Mouse (Mus musculus): ENCODE results near the gene Far2. TPM values are rescaled to one million over a fixed set of nuclear protein-coding genes. Genes with fewer than 3 reads are reported as not detected.
"Not testable (repeated sequence)": the region's sequence is repeated elsewhere in the genome, so short reads cannot be mapped to it uniquely, and the experiment has no call there.

The Far2 gene
- polyA plus RNA-seq, 1 experiment from 2014 or later = 2.5 TPM

DNA sequence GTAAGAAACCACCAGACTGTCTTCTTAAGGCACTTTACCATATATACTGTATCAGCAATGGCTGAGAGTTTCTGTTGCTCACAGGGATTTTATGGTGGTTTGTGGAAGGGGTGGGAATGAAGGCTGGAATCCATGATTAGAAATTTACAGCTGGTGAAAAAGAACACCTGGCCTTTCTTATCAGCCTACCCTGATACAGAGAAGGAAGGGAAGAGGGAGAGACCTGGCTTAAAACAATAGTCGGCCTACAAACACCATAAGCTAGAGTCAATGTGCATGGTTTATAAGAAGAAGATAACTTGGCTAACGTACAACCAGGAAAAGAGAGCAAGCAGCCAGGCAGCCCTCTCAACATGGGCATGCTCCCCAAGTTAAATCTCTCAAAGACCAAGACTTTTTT is 37.3 kb downstream of the Far2 start:
- H3K9ac ChIP-seq = no peak overlapping the region
- no peaks in the 10 kb centered on the region for H3K4me1 ChIP-seq
- H3K36me3 ChIP-seq = no peaks in the 10 kb centered on the region
- 83% methylated on average over 2 of the region's 2 CpGs for WGBS
- H3K4me3 ChIP-seq = no peak overlapping the region
- H3K9me3 ChIP-seq = no peaks in the 10 kb centered on the region
- no peak overlapping the region for H3K27ac ChIP-seq
- ATAC-seq (ENCODE audit: low FRiP score, low read depth) = no peak
- H3K4me2 ChIP-seq (replicated peaks) = no peak overlapping the region
- no peaks in the 10 kb centered on the region for H3K27me3 ChIP-seq

GRCm38 (mm10) chr6:148097039-148097438 is 50.0 kb downstream of the Far2 start:
- H3K4me2 ChIP-seq (replicated peaks) = no peak overlapping the region
- no peaks in the 10 kb centered on the region for H3K4me1 ChIP-seq
- H3K9ac ChIP-seq = no peak overlapping the region
- ATAC-seq (ENCODE audit: low FRiP score, low read depth) = no peak
- no peaks in the 10 kb centered on the region for H3K27me3 ChIP-seq
- H3K27ac ChIP-seq = no peak overlapping the region
- H3K4me3 ChIP-seq = no peak overlapping the region
- WGBS = 72% methylated on average over 3 of the region's 3 CpGs
- H3K36me3 ChIP-seq = no peaks in the 10 kb centered on the region
- H3K9me3 ChIP-seq = no peaks in the 10 kb centered on the region

GRCm38 (mm10) chr6:148101977-148102376 is 54.9 kb downstream of the Far2 start:
- Histone ChIP-seq H3K9me3 (no peaks in the 10 kb centered on the region), H3K27me3 (no peaks in the 10 kb centered on the region), H3K36me3 (no peaks in the 10 kb centered on the region), H3K4me3 (no peak overlapping the region), H3K9ac (no peak overlapping the region), H3K27ac (no peak overlapping the region), H3K4me2 (replicated peaks) (no peak overlapping the region), H3K4me1 (no peaks in the 10 kb centered on the region)
- no peak for ATAC-seq (ENCODE audit: low FRiP score, low read depth)
- 74% methylated on average over 3 of the region's 3 CpGs for WGBS

DNA sequence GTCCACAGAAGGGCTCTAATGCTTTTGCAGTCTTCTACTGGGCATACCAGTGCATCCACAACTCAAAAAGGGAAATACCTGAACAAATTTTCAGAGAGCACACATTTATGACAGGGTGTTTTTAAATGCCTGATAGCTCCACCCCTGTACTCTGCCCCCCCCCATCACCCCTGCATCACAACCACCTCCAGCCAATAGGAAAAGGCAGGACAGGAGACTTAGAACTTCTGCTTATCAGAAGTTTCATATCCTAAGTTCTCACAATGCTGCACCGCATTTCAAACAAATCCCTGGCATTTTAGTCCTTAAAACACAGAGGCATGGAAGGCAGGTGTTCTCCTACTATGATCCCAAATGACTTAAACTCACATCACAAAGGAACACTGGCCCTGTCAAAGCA is 55.4 kb downstream of the Far2 start:
- H3K27me3 ChIP-seq = no peaks in the 10 kb centered on the region
- no peak overlapping the region for H3K4me3 ChIP-seq
- no peak overlapping the region for H3K9ac ChIP-seq
- ATAC-seq (ENCODE audit: low FRiP score, low read depth) = no peak
- no peak overlapping the region for H3K4me2 ChIP-seq (replicated peaks)
- H3K9me3 ChIP-seq = no peaks in the 10 kb centered on the region
- WGBS = 83% methylated on average over 1 of the region's 1 CpGs
- H3K27ac ChIP-seq = no peak overlapping the region
- H3K36me3 ChIP-seq = no peaks in the 10 kb centered on the region
- H3K4me1 ChIP-seq = no peaks in the 10 kb centered on the region

DNA sequence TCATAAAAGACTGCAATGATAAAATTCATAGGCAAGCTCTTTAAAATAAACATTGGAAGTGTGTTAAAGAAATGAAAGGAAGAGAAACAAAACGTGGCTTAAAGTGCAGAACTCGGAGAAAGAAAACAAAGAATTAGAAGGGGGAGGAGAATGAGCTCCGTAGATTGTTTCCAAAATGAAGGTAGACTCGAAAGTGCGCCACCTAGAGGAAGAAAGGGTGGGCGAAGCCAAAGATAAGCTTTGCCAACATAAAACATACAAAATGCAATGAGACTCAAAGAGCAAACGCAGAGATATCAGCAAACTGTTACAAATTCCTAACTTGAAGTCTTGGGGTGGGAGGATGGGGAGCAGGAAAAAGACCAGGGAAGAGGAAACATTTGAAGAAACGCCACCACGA is 57.2 kb downstream of the Far2 start:
- 41% methylated on average over 9 of the region's 9 CpGs for WGBS
- H3K27ac ChIP-seq = no peak overlapping the region
- H3K9me3 ChIP-seq = no peaks in the 10 kb centered on the region
- H3K4me3 ChIP-seq = no peak overlapping the region
- no peaks in the 10 kb centered on the region for H3K27me3 ChIP-seq
- no peak overlapping the region for H3K4me2 ChIP-seq (replicated peaks)
- no peaks in the 10 kb centered on the region for H3K4me1 ChIP-seq
- ATAC-seq (ENCODE audit: low FRiP score, low read depth) = no peak
- no peak overlapping the region for H3K9ac ChIP-seq
- H3K36me3 ChIP-seq = no peaks in the 10 kb centered on the region

DNA sequence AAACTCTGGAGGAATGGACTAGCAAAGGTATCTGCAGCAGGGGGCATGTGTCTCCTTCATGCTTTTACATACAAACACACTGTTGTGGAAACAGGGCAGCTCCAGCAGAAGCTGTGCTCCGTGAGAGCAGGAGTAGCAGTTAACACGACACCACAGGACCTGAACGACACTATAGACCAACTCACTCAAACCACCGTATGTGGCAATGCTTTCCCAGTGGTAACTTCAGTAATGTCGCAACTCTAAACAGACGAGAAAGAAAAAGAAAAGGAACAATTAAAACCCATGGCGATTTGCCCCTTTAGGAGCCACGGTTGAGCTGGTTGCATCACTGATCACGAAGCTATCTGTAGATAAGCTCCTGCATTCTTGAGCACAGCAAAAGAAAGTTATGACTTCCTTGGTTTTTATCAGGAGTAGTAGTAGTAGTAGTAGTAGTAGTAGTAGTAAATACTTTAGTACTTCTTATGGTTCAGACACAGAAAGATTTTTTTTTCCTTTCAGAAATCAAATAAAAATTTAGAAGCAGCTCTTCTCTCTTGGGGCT is 58.7 kb downstream of the Far2 start:
- Histone ChIP-seq H3K27ac (no peak overlapping the region), H3K9ac (no peak overlapping the region), H3K4me1 (no peaks in the 10 kb centered on the region), H3K27me3 (no peaks in the 10 kb centered on the region), H3K4me2 (replicated peaks) (no peak overlapping the region), H3K4me3 (no peak overlapping the region), H3K36me3 (no peaks in the 10 kb centered on the region), H3K9me3 (no peaks in the 10 kb centered on the region)
- WGBS = 68% methylated on average over 9 of the region's 9 CpGs
- no peak for ATAC-seq (ENCODE audit: low FRiP score, low read depth)

DNA sequence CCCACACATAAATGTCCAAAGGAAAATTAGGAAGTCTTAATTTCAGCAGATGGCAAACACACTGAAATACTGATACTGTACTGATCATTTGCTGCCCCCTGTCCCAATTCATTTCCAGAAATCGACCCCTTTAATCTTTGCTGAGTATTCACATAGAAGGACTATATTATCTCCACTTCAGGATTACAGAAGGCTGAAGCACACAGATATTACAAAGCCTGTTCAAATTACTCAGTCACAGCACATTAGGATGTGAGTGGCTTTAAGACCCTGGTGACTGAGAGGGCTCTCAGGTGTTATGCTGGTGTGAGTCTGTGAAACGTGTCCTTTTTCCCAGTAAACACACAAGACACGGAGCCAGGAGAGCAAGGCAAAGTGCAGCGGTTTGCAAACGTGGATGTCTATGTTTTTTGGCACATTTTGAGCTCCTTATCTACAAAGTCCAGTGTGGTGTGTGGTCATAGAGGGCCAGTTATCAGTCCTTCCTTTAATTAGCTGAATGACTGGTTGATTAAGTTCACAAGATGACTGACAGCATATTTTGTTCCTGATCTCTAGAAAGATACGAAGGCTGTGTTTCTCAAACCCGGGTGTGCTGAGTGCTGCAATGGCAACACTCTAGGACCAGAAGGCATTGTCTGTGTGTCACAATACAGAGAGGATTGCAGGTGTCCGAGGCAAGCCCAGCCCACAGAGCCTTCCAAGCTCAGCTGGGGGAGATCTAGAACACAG is 61.8 kb downstream of the Far2 start:
- H3K27me3 ChIP-seq = no peaks in the 10 kb centered on the region
- 66% methylated on average over 8 of the region's 8 CpGs for WGBS
- no peaks in the 10 kb centered on the region for H3K4me1 ChIP-seq
- H3K9ac ChIP-seq = no peak overlapping the region
- H3K27ac ChIP-seq = no peak overlapping the region
- no peaks in the 10 kb centered on the region for H3K36me3 ChIP-seq
- no peak for ATAC-seq (ENCODE audit: low FRiP score, low read depth)
- no peak overlapping the region for H3K4me2 ChIP-seq (replicated peaks)
- no peaks in the 10 kb centered on the region for H3K9me3 ChIP-seq
- H3K4me3 ChIP-seq = no peak overlapping the region

GRCm38 (mm10) chr6:148110996-148111633 is 64.1 kb downstream of the Far2 start:
- no peak overlapping the region for H3K4me3 ChIP-seq
- H3K27ac ChIP-seq = no peak overlapping the region
- no peaks in the 10 kb centered on the region for H3K4me1 ChIP-seq
- H3K36me3 ChIP-seq = no peaks in the 10 kb centered on the region
- no peak overlapping the region for H3K4me2 ChIP-seq (replicated peaks)
- WGBS = 90% methylated on average over 2 of the region's 2 CpGs
- H3K27me3 ChIP-seq = no peaks in the 10 kb centered on the region
- H3K9me3 ChIP-seq = no peaks in the 10 kb centered on the region
- ATAC-seq (ENCODE audit: low FRiP score, low read depth) = no peak
- no peak overlapping the region for H3K9ac ChIP-seq

GRCm38 (mm10) chr6:148116371-148116770 is 69.3 kb downstream of the Far2 start:
- Histone ChIP-seq H3K4me2 (replicated peaks) (no peak overlapping the region), H3K36me3 (no peaks in the 10 kb centered on the region), H3K27ac (no peak overlapping the region), H3K27me3 (no peaks in the 10 kb centered on the region), H3K9me3 (no peaks in the 10 kb centered on the region), H3K4me3 (no peak overlapping the region), H3K9ac (no peak overlapping the region), H3K4me1 (no peaks in the 10 kb centered on the region)
- WGBS = 83% methylated on average over 5 of the region's 5 CpGs
- ATAC-seq (ENCODE audit: low FRiP score, low read depth) = no peak

DNA sequence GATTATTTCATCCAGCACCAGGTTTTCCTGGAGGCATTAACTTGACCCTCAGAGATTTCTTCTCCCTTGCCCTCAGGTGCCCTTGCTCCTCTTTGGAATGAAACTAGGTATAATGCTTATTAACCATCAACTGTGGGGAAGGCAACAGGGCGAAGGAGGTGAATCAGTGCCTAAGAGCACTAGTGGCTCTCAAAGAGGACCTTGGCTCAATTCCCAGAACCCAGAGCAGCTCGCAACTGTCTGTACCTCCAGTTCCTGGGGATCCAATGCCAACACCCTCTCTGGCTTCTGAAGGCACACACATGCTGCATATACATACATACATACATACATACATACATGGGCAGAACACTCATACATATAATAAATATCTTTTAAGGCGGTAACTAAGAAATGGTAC is 69.8 kb downstream of the Far2 start:
- H3K4me3 ChIP-seq = no peak overlapping the region
- H3K9me3 ChIP-seq = no peaks in the 10 kb centered on the region
- no peaks in the 10 kb centered on the region for H3K36me3 ChIP-seq
- H3K27ac ChIP-seq = no peak overlapping the region
- 90% methylated on average over 3 of the region's 3 CpGs for whole genome bisulfite sequencing
- no peak for ATAC-seq (ENCODE audit: low FRiP score, low read depth)
- no peaks in the 10 kb centered on the region for H3K4me1 ChIP-seq
- no peak overlapping the region for H3K9ac ChIP-seq
- no peaks in the 10 kb centered on the region for H3K27me3 ChIP-seq
- H3K4me2 ChIP-seq (replicated peaks) = no peak overlapping the region

DNA sequence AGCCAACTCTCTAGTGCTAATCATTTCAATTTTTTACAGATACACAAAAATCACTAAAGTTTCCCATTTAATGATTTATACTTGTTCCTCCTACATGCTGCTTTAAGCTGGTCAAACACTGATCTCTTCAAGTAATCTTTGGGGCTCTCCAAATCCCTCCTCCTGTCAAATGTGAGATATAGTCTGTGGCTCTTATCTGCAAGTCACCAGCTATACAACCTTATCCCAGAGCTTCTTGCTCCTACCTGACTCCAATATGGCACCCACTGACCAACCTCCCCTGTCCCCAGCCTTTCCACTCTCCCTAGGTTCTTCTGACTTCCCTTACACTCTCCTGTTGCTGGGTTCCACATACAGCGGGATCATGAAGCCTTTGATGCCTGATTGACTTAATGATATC is 70.6 kb downstream of the Far2 start:
- no peak overlapping the region for H3K9ac ChIP-seq
- WGBS = 95% methylated on average over 1 of the region's 1 CpGs
- H3K4me2 ChIP-seq (replicated peaks) = no peak overlapping the region
- no peaks in the 10 kb centered on the region for H3K4me1 ChIP-seq
- no peaks in the 10 kb centered on the region for H3K36me3 ChIP-seq
- H3K4me3 ChIP-seq = no peak overlapping the region
- H3K27me3 ChIP-seq = no peaks in the 10 kb centered on the region
- no peak overlapping the region for H3K27ac ChIP-seq
- no peak for ATAC-seq (ENCODE audit: low FRiP score, low read depth)
- H3K9me3 ChIP-seq = no peaks in the 10 kb centered on the region

DNA sequence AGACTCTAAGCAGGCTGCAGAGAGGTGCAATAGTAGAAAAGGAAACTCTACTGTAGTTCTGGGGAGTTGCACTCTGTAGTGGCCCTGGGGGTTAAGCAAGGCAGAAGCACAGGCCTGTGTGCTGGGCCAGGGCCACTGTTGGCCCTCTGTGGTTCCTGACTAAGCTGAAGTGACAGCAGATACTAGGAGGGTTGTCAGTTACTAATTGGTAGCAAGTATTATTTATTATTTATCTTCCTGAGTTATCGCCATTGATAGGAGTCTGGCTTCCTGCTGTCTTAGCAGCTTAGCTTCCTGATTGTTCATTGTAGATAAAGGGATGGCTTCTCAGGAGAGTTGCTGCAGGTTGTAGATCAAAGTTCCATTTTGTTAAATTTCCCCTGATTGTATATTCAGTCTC is 73.6 kb downstream of the Far2 start:
- Histone ChIP-seq H3K4me1 (no peaks in the 10 kb centered on the region), H3K27ac (no peak overlapping the region), H3K4me3 (no peak overlapping the region), H3K4me2 (replicated peaks) (no peak overlapping the region), H3K9ac (no peak overlapping the region), H3K36me3 (no peaks in the 10 kb centered on the region), H3K27me3 (no peaks in the 10 kb centered on the region), H3K9me3 (no peaks in the 10 kb centered on the region)
- 94% methylated on average over 1 of the region's 1 CpGs for WGBS
- no peak for ATAC-seq (ENCODE audit: low FRiP score, low read depth)

DNA sequence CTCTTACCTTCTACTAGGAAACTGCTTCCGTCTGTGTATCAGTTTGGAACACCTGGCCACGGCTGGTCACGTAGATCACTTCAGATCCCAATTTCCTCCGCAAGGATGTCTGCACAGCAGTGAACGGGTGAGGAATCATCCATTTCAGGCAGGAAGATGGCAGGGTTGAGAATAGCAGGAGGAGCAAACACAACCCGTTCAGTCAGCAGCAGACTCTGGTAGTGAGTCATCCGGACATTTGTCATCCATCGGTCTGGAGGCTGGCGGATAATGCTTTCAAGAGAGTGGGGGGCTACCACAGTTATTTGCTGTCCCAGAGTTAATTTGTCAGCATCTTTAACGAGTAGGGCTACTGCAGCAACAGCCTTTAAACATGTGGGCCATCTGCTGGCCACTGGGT is 79.8 kb downstream of the Far2 start:
- H3K27me3 ChIP-seq; ATAC-seq (ENCODE audit: low FRiP score, low read depth); H3K4me3 ChIP-seq; H3K4me1 ChIP-seq; H3K27ac ChIP-seq; H3K4me2 ChIP-seq (replicated peaks); H3K36me3 ChIP-seq; H3K9ac ChIP-seq; H3K9me3 ChIP-seq: not testable (repeated sequence)
- 71% methylated on average over 10 of the region's 10 CpGs for WGBS

All from limb, embryonic 13.5 days (tissue).